Mouse (Mus musculus): Measurements from ENCODE around the gene Lgals12.

Gene Lgals12

DNA sequence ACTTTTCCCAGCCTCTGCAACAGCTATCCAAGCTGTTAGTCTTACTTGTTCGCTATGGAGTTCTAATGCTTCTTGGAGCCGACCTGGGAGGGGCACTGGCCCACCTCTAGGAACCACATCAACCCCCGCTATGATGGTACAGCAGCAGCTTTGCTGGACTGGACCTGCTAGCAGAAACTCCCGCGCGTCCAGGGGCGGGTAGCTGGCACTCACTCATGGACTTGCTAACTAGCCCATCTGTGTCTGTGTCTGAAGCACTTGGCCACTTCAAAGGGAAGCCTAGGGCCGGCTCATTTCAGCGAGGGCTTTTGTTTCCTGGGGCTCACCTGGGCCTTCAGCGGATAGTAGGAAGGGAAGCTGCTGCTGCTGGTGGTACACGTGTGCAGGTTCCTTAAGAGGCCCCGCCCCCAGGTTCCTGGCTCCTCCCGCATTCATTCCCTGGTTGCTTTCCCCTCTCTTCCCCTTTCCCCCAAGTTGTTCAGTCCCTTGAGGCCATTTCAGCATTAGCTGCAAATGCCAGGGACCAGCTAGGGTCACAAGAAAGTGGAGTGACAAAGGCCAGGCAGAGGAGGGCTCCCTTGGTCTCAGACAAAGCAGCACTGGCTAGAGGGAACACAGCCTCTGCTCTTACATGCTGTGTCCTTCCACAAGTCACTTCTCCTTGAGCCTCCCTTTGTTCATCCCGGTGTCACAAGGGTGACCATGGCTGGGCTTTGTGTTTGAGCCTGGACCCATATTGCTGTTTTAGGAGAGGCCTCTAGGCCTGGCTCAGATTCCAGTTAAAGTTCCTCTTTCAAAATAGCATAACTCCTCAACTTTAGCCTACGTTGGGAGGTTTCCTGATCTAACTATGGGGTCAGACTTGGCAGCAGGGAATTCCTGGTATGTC, at the start of gene Lgals12:
Gene Lgals12 (minus strand): TSS at position 393 of the 889 bp plus-strand sequence.
- peak in 1 of 2 experiments; percentile 33 for DNase-seq (ENCODE audit: low spot score in 2 of 2)

DNA sequence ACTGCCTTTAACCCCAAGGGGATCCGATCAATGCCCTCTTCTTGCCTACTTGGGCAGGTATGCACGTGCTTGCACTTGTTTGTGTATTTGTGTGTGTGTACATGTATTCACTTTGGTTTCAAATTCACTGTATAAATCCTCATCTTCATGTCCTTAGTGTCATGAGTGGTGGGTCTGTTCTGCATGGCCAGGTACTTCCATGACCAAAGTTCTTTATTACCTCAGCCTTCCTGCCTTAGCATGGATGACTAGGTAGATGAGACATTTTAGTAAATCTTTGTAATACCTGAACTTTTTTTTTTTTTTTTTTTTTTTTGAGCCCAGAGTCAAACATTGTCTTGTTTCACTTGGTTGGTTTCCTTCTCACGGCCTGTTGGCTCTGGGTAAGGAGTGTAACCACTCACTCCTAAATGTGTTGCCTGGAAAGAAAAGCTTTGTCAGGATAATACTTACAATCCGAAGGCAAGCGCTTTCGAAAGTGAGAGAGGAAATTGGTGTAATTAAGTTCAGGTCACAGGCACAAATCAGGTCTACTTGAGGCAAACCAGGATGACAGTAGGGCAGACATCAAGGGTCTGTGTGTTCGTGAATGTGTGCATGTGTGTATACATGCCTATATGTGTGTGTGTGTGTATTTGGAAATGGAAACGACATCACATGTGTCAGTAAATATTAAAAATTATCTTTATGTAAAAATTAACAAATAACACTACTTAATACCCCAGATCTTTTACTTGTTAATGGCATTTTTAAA, 42.1 kb upstream of the Lgals12 start:
- no peak for DNase-seq (ENCODE audit: low spot score in 2 of 2)

DNA sequence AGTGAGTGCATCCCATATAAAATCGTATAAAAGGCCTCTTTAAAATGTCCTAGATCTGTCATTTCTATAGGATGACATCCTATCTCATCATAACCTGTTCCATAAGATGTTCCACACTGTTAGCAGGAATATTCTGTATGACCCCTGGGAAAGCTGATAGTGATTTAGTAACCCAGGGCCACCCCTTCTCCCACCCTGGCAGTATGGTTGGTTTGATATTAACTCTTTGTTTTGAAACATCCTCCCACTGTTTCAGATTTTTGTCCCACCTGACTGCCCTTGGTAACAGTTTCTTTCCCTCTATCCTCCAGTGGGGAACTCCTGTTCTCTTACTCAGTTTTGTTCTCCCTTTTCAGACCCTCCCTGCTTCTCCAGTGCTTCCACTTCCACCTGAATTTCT, 26.8 kb upstream of the Lgals12 start:
- no peak for DNase-seq (ENCODE audit: low spot score in 2 of 2)

DNA sequence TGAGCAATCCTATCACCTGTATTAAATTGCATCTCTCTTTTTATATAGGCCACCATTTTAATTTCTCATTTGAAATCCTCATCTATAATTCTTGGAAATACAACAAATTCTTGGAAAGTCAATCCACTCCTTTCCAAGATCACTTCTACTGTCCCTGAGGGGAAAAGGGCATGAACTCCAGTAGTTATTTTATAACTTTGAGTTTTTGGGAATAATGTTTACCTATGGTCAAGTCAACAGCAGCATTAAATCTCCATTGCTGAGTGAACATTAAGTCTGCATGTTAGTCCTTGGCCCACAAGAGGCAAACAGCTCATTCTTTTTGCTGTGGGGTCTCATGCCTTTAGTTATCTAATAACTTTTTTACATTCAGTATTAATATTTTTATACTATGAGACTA, 26.0 kb upstream of the Lgals12 start:
- no peak for DNase-seq (ENCODE audit: low spot score in 2 of 2)

DNA sequence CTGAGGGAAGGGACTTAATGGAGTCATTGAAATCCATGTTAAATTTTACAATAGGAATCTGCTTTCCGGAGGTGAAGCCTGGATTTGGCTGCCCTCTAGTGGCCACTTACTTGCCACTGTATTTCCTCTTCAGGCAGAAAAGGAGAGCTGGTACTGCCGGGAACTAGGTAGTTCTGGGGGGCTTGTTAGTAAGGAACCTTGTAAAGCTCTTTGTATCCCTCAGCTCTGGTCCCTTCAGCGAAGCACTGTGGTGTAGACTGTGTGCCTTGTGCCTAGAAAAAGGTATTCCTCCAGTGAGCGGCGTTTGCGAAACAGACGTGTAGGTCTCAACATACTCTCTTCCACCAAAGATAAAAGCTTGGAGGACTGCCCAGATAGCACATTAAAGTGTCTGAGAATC, 10.7 kb upstream of the Lgals12 start:
- peak; percentile 46 to 63 for DNase-seq (ENCODE audit: low spot score in 2 of 2)

DNA sequence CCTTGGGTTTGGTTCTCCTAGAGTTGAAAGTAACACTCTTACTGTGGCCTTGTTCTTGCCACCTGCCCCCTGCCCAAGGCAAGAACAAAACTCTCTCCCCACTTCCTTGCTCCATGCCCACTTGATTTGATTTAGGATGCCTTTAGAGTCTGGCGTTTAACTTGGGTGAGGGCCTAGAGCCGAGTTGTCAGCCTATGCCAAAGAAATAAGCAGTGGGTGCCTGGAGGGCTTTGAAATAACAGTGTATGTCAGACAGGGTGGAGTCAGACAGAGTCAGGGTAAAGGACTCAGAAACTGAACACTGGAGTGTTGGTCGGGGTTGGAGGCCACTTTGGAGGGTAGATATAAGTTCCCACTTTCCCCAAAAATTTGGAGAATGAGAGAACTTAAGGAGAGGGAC, 10.1 kb upstream of the Lgals12 start:
- DNase-seq (ENCODE audit: low spot score in 2 of 2), result no peak

DNA sequence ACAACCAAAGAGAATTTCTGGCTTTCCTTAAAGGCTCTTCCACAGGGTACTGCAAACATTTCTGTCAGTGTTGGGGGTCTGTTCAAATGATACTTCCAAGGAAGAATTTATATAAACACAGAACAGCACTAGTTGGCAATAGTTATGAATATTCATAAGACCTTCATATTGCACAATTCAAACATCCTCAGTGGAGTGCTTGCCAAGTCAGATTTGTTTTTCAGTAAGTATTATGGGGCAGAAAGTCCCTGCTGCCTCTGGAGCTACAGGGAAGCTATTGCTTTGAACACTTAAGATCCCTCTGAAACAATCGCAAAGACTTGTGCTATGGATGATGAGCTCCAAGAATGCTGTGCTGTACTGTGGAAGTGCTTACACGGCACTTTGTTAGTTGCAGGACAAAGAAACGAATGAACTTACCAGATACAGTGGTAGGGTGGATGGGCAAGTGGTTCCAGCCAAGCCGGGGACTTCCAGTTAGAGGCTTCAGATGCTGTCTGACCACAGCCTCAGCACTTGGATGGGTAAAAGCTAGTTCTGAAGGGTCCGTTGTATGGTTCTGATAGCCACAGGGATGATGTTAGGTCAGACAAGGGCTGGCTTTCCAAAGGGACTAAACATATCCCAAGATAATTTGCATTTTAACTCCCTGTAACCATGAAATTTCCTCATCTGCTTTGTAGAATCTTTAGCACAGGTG, 9.4 kb upstream of the Lgals12 start:
- no peak for DNase-seq (ENCODE audit: low spot score in 2 of 2)

DNA sequence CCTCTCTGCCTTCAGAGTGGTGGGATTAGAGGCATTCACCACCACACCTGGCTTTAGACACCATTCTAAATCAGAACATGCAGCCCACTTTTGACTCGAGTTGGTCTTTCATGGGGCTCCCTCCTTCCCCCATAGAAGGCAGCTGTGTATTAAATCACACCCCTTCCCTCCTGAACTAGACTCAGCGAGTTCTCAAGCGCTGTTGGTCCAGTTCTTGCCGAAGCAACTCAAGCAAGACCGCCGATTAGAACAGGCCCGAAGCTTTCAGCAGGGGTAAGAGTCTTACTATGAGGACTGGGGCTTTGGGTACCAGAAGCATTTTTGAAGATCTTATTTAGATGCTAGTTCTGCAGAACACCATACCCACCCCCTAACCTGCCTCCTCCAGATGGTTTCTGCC, 6.2 kb upstream of the Lgals12 start:
- DNase-seq (ENCODE audit: low spot score in 2 of 2), result no peak

DNA sequence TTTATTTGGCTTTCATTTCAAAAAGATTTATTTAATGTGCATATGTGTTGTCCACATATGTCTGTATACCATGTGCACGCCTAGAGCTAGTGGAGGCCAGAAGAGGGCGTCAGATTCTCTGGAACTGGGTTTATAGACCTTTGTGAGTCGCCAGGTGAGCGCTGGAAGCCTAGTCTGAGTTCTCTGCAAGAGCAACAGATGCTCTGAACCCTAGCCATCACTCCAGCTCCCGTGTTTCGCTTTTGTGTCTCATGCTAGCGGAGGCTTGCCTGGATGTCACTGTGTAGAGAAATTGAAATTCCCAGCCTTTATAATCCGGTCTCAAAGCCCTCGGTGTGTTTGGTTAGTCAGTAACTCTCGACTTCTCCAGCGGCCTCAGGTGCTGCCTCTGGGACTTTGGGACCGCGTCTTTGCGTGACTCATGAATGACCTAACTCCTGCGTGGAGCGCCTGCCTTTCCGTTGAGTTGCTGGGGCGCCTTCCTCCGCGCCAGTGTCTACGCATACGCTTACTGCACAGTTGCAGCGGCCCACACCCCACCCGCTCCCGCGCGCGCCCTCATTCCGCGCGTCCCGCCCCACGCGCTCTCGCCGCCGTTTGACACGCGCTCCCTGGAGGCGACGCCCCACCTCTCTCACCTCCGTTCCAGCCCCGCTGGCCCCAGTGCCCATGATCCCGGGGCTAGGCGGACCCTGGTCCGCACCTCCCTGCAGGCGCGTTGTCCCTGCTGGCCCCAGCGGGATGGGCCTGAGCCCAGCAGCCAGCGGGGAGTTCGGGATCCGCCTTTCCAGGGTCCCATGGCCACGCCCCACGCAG, 5.2 kb upstream of the Lgals12 start, which contains the start of gene Hrasls5:
Gene Hrasls5 (plus strand): TSS at position 600 of the 816 bp plus-strand sequence.
- DNase-seq (ENCODE audit: low spot score in 2 of 2), result no peak

DNA sequence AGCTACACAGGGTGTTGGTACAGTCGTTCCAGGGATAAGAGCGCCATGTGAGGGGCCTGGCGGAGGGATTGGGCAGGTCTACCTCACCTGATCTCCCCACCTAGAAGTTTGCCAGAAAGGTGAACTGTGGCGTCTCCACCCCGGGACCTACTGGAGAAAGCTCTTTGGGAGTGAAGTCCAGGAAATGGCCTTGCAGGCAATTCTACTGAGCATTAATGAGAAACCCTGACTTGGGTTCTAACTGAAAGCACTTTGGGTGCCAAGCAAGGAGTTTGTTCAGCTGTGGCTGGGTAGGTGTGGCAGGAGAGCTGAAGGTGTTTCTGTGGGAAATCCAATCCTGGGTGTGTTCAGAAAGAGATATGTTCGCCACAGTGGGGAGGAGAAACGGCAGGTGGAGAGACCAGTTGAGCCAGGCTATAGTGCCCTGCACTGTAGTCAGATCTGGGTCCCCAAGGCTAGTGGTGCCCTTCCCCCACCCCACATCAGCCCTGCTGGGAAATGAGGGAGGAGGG, 753 bp upstream of the Lgals12 start:
- no peak for DNase-seq (ENCODE audit: low spot score in 2 of 2)

DNA sequence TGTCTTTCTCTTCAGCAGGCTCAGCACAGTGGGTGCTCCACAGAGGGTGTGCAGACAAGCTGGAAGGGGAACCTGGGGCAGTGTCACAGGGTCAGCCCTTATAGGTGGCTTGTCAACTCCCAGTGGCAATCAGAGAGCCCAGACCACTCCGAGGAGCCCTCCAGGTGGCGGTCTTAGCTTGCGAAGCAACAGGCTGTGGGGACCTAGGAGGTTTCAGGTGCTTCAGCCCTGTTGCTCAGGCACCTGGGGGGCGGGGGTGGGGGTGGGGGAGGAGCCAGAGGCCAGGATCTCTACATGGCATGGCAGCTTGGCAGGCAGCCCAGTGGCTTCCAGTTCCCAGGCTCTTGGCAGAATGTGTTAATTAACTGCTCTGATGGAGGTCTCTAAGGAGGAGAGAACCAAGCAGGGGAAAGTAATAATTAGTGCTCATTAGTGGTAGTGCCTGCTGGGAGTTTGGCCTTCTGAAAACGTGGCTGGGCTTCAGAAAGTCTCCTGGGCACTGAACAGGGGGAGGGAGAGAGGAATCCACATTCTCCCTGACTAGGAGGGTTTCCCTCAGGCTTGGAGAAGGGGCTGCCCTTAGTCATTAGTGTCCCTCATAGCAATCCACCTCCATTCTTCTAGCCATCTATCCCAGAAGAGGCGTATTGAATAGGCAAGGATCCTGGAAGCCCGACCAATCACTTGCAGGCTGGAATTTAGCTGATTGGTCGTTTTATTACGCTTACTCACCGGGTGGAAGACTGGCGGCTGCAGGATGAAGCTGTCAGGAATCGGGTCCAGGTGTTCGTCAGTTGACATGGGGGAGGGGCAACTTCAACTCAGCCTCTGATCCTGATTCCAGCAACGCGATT, 836 bp downstream of the Lgals12 start:
- DNase-seq (ENCODE audit: low spot score in 2 of 2), result peak in 1 of 2 experiments; percentile 76

DNA sequence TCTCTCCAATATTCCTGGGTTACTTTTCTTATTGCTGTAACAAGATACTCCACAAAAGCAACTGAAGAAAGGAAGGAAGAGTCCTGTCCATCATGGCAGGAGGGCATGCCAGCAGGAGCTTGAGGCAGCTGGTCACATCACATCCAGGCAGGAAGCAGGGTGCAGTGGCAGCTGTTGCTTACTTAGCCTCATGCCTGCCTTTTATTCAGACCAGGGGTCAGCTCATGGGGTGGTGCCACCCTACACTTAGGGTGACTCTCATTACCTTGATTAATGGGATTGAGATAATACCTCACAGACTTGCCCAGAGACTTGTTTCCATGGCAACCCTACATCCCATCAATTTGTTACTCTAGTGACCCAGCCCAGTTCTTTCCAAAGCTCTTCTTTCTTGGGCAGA, 2.0 kb downstream of the Lgals12 start:
- no peak for DNase-seq (ENCODE audit: low spot score in 2 of 2)

DNA sequence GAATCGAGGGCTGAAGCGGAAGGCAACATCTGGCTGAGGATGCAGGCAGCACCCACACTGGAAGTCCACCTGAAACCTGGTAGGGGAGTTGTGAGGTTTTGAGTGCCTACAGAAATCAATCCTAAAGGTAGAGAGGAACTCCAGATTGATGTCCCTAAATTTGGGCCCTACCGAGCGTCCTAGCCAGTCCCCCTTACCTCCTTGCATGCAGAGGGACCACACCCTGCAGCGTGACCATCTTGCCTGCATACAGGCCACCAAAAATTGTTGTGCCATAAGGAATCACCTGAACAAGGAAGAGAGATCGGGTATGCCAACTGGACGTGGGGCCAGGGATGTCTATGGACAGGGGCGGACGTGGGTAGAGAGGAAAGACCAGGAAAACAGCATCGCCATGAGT, 2.9 kb downstream of the Lgals12 start:
- no peak for DNase-seq (ENCODE audit: low spot score in 2 of 2)

DNA sequence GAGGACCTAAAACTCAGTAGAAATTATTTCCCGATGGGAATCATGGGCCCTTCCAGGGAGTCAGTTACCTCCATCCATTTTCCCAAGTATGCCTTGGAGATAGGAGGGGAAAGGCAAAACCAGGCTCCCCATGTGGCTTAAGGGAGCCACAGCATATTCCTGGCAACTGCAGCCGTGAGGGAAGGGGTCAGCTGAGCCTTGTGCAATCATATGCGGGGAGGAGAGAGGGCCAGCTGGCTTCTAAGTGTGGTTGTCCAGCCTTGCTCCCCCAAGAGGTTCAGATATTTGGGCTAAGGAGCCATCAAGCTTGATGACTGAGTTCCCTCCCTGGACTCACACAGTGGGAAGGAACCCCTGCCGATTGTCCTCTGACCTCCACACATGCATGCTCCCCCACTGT, 5.4 kb downstream of the Lgals12 start:
- DNase-seq (ENCODE audit: low spot score in 2 of 2), result no peak

DNA sequence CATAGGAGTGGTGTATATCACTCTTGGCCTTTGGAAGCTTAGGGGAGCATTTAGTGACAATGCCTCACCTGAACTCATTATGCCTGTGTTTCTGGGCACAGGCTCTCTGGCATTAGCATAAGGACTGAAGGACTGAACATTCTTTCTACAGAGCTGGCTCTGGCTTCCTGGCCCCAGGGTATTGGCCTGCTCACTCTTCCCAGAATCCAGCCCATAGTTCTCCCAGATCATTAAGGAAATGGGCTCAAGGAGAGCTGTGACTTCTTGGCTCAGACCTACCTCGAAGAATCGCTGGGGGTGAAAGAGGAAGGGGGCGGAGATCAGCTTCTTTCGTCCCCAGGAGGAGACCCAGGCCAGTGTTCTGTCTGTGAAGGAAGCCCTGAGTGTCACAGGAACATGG, 8.5 kb downstream of the Lgals12 start:
- no peak for DNase-seq (ENCODE audit: low spot score in 2 of 2)

DNA sequence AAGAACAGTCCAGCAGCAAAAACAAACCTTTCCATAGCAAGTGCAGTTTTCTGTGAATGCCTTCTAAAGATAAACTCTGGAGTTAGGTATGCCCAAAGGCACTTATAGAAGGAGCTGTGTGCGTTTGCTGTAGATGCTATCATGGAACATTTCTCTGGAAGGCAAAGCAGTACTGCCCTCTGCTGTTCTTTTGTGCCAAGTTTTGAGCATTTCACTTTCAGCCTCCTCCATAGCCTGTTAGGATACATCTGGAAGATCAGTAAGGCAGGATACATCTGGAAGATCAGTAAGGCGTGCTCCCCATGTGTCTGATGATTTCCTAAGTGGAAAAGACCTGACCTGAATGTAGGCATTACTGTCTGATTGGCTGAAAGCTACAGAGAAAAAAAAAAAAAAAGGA, 11.5 kb downstream of the Lgals12 start:
- DNase-seq (ENCODE audit: low spot score in 2 of 2), result no peak

DNA sequence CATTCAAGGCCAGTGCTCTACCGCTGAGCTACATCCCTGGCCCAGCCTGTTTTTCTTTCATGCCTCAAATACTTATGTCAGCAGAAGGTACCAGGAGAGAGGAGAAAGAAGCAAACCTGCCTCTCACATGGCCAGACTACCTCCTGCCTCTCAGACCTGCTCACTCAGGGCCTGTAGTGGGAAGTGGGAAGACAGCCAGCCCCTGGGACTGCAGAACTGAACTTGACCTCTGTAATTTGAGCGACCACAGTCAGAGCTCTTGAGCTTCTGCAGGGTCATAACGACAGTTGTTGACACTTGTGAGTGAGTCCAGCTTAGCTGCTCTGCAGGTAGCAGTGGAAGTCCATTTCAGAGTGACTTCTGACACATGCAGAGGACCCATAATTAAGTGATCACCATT, 15.0 kb downstream of the Lgals12 start:
- DNase-seq (ENCODE audit: low spot score in 2 of 2), result no peak

DNA sequence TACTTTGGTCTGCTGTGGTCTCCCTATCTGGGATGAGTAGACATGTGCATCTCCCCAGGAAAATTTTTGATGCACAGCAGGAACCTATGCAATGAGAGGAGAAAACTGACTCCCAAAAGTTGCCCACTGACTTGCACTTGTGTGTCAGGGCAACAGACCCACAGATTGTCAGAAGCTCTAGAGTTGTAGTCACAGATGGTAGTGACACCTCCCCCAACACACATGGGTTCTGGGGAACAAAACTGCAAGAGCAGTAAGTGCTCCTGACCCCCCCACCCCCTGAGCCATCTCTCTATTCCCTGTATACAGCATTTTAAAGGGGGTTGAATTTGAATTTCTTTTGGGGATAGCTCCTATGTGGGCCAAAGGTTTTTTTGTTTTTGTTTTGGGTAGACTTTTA, 16.2 kb downstream of the Lgals12 start:
- no peak for DNase-seq (ENCODE audit: low spot score in 2 of 2)

DNA sequence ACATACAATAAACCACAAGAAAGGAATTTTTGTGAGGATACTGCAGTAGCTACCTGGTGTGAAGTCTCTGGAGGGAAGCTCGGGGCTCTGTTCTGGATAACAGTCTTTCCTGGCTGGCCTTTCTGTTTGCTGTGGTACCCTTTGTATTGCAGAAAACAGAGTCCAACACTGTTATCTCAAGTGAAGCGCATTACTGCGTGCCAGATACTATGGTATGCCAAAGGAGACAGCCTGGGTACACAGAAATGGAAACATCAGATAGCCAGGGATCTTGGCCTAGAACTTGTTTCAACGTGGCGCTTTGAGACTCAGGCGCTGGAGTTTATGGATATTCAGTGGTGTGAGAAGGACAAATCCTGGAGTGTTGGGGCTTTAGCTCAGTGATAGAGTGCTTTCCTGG, 21.2 kb downstream of the Lgals12 start:
- no peak for DNase-seq (ENCODE audit: low spot score in 2 of 2)

DNA sequence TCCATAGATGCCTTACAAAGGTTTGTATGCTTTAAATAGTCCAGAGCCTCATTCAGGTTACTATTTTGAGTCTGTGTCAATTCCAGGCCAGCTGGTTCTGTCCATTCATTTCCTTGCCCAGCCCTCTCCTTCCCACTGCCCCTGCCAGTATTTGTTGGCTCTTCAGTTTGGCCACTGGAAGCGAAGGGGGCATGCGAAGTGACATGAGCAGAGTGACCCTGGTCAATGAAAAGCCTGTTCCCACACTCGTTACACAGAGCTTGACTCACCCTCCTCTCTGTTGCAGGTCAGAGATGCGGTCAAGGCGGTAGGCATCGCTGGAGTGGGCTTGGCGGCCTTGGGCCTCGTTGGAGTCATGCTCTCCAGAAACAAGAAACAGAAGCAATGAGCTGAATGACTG, 21.7 kb downstream of the Lgals12 start:
- DNase-seq (ENCODE audit: low spot score in 2 of 2), result no peak
